Mouse (Mus musculus) frontal cortex, adult 2 months (tissue): Measurements from ENCODE around the gene Zfp637. TPM values are rescaled to one million over a fixed set of nuclear protein-coding genes. Genes with fewer than 3 reads are reported as not detected.
A peak's percentile ranks its signal among the peaks of the same experiment; 100 is the strongest.
"Not testable (repeated sequence)": the region's sequence is repeated elsewhere in the genome, so short reads cannot be mapped to it uniquely, and the experiment has no call there.

Experiments used
- DNase-seq, 2 experiments: peaks; one replicate each; pipeline ENCODE4 v3.0.0; 2022; ENCODE audit warnings: low spot score in 1 of 2; ENCODE audit errors: extremely low spot score in 1 of 2
- polyA plus RNA-seq: library from polyadenylated mRNA; depleted of rRNA; stranded (reverse); fragments of >200 nt; gene quantifications from 2 replicates; pipeline ENCODE4 v1.2.3, GENCODE M21; 2012

The Zfp637 gene
- polyA plus RNA-seq, 1 experiment, result 63.4 TPM

DNA sequence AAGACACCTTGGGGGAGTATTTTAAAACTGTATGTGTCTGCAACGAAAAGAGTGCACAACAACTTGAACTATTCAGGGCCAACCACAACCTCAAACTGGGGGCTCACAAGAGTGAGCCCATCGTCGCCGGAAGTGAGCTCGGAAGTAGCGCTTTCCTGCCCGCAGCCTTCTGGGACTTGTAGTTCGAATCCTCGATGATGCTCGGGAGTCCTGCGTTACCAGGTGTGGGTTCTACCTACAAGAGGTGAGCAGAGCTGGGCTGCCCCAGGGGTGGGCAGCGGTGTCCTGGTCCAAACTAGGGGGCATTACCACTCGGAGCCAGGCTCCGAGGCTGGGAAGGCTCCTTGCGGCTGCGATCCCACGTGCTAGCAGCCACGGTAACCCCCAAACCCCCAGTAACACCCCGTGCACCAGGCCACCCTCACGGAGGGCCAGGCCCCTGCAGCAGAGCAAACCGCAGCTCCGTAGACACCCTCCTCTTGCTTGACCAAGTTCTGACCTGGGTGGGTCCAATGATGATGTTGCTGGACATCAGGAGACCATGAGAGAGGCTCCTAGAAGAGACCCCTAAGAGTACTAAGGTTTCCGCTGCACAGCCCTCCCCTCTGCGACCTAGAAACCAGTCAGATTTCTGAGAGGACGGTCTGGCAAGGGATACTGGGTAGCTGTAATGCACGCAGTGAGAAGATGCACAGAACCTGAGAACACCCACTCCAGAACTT lies 22.1 kb downstream of the Zfp637 start:
- peak in 1 of 2 experiments; percentile 78 for DNase-seq

DNA sequence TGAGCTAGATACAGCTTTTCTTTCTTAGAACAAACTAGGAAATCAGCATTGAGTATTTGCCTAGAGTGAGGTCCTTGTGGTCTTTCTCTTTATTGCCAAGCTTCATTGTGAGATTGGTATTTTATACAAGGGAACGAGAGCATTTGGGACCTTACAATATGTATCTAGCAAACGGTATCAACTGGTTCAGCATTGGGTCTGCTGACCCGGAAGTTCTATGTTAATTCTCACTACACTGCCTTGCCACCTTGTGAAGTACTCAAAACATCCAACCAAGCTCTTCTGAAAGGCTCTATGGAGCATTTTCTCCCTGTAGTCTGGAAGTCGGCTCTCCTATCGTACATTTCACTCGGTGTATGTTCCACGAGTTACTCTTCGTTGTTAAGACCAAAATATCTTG lies 22.8 kb downstream of the Zfp637 start:
- DNase-seq, result no peak

DNA sequence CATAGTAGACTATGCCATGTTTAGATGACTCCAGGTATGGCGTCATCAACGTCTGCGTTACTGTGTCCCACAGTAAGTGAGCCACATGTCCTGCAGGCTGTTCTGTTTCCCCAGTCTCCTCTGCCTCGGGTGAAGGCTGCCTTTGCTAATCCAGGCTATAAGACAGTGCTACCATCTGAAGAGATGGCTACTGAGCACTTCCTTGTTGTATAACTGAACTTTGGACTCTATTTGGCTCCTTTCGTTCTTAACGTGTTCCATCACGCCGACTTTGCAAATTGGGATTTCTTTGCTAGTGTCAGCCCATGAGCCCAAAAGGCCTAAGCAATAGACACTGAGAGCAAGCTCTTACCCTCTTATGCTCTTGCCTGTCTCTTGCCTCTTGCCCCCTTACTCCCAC lies 27.2 kb downstream of the Zfp637 start:
- no peak for DNase-seq

DNA sequence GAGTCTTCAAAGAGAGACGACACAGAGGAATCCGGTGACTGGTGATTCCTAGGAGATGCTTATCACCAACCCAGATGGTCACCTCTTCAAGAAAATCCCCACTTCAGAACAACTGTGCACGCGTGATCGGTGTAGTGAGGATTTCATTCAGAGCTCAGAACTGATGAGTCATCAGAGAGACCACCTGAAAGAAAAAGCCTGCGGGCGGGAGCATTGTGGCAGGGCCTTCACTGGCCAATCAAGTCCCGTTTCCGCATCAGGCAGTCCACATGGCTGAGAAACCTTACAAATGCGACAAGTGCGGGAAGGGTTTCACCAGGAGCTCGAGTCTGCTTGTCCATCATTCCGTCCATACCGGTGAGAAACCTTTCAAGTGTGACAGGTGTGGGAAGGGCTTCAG lies 30.1 kb downstream of the Zfp637 start:
- DNase-seq, result no peak

DNA sequence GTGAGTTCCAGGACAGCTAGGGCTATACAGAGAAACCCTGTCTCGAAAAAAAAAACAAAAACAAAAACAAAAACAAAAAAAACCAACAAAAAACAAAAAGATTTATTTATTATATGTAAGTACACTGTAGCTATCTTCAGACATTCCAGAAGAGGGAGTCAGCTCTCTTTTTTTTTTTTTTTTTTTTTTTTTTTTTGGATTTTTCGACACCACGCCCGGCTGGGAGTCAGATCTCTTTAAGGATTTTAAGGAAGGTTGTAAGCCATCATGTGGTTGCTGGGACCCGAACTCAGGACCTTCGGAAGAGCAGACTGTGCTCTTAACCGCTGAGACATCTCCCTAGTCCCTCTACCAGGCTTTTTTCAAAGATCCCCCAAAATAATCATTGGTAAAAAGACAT lies 32.5 kb downstream of the Zfp637 start:
- not testable (repeated sequence) for DNase-seq

DNA sequence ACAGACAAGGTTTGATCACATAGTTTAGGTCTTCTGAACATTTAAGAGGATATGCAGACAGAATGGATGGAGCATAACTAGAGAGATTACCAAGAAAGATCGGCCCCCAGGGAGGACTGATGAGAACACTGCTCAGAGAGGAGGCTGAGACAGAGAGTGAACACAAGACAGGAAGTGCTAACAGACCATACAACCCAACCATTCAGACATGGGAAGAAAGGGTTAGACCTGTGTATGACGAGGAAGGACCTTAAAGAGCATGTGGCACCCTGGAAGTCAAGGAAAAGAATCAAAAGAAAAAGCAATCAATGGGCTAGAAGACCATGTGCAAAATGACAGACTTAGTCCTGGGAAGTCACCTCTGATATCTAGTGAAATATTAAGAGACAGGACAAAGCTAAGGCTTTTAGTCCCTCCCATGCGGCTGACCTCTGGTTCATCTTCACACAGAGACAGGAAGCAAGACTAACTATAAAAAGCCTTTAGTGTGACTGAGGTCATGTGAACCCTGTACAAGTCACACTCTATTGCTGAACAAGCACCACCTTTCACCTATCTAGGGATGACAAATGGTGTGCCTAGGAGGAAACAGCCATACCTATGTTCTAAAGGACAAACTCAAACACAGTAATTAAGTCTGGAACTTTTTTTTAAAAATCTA lies 33.8 kb downstream of the Zfp637 start:
- no peak for DNase-seq

DNA sequence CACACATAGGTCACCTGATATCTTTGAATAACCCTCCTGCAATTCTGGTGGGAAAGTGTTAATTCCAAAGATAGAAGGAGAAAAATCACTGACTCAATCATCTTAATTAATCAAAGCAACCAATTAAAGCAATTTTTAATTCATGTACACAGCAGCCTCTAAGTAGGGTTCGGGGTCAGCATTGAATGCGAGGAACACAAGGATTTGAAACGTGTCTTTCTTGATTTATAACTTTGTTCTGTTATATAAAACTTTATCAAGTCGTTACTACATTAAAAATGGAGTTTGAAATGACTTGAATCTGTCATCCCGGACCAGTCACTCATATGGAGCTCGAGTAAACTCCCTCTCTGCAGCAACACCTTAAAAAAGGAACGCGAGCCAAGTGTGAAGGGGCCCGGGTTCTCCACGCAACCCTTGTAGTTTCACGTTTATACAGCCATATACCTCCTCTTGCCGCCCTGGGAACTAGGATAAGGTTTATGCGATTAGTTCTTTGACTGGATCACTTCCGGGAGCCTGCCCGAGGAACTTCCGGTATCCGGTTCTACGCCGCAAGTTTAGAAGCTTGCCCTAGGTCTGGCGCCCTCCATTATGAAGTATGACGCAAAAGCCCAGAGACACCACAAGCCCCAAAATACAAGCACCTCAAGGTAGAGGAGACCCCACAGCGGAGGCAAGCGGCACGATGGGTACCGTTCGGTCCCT lies 37.9 kb downstream of the Zfp637 start:
- DNase-seq, result peak; percentile 90 to 95

DNA sequence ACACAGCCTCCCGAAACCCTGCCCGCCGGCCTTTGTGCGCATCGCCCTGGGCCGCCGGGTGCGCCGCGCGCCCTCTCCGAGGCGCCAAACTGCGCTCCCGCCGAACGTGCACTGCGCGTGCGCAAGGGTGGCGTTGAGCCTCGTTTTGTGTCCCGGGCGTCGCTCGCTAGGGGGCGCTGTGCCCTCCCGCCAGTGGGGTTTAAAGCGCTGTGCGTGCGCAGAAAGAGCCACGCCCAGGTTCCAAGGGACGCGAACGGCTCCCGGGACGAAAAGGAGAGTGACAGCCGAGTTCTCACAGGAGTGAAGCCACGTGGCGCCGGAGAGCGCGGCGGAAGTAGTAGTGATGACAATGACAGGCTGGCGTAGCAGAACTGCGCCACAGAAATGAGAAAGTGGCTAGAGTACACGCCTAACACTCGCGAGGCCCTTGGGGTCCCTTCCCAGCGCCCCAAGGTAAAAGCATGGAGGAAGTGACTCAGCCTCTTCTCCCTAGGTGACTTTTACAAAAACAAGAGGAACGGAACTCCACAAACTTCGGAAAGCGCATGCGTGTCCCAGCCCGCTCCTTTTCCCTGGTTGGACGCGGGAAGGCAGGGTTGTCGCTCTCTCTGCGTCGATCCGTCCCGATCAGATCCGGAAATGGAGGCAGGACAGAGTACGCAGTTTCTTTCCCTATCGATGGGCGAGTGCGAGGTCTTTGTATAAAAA lies 38.6 kb downstream of the Zfp637 start:
- peak; percentile 97 to 100 for DNase-seq

DNA sequence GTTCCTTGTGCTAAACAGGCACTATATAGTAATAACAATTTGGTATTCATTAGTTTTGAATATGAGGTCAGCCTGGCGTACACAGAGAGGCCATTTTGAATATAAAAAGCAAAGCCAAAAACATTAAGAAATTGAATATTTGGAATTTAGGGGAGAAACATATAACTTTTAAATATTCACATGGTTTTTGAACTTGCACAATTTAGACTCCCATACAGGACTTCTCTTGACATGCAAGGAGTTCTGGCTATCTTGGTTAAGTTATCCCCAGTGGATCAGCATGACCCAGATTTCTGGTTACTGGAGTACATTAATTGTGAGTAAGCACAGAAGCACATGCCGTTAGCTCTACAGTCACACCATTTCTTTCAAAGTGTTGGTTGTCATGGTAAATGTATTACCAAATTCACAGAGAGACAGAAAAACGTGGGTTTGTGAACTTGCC lies 39.4 kb downstream of the Zfp637 start:
- no peak for DNase-seq

DNA sequence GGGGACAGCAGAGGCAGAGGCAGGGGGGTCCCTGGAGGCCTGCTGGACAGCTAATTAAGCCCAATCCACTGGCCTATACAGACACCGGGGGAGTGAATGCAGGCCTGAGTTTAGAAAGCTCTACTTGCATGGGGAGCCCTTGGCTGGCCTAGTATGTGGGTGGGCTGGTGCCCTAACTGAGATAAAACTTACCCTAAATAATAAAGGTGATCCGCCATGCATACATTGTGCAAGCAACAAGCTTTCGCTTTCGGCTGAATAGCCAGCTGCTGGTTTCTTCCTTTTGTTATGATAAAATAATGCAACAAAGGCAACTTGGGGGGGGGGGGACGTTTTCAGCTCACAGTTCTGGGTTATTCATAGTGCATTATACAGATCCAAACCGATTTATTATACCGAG lies 40.2 kb downstream of the Zfp637 start:
- DNase-seq, result no peak

DNA sequence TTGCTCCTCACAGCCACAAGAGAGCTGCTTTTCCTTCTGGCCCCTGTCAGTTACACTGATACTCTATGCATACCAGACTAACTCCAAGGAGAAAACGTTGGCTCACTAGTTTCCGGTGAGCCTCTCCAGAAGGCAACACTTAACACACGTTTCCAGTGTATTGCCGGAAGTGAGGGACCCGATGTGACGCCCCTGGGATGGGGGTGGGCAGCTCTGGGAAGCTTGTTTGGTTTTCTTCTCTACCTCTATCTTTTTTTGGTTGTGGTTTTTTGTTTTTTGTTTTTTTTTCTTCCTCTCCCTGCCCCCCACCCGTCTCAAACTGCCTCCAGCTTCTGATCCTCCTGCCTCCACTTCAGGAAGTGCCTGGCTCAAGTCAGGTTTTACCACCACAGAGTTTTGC lies 41.0 kb downstream of the Zfp637 start:
- no peak for DNase-seq

DNA sequence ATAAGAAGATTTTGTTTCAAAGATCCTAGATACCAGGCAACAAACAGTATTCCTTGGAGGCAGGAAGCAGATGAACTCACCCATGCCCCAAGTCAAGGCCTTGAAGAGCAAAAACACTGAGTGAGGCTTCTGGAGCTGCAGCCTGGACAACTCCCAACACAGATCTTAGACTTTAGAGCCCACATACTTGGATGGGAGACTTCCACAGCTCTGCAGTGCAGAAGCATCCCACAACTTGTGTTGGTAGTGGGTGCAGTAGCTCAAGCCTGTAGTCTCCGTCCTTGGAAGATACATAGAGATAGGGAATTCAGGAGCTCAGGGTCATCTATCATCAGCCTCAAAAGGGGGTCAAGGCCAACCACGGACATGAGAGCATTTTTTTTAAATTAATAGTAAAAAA lies 45.0 kb downstream of the Zfp637 start:
- no peak for DNase-seq

DNA sequence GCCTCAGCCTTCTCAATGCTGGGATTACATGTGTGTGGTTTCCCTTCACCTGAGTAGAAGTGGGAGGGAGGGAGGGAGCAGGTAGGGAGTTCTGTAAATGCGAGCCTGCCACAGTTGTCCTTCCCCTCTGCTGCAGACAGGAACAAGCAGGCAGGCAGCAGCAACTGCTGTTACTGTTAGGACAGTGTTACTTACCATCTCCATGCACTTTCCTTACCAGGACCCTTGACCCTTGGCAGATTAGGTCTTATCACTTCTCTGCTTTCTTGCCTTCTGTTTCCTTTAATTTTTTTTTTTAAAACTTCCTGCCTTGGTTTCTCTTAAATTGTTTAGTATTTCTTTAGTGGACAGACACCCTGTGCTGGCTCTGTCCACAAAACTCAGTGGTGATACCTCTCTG lies 47.1 kb downstream of the Zfp637 start:
- no peak for DNase-seq

DNA sequence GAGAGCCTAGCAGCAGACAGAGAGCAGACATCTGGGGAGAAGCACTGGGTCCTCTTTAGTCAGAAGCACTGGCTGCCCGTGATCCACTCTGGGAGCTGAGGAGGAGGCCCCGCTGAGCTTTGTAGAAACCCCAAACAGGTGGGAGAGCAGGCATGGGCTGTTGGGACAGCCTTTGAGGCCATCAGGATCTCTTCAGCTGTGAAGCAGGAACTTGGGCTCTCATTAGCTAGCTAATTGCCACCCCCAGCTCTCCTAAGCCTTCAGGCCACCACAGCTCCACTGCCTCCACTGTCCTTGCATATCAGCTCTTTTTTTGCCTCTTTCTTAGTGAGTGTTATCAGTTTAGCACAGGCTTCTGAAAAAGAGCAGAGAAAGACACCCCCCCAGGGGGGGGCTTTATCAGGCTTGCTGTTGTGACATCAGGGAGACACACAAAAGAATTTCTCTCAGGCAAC lies 47.7 kb downstream of the Zfp637 start:
- DNase-seq, result no peak

DNA sequence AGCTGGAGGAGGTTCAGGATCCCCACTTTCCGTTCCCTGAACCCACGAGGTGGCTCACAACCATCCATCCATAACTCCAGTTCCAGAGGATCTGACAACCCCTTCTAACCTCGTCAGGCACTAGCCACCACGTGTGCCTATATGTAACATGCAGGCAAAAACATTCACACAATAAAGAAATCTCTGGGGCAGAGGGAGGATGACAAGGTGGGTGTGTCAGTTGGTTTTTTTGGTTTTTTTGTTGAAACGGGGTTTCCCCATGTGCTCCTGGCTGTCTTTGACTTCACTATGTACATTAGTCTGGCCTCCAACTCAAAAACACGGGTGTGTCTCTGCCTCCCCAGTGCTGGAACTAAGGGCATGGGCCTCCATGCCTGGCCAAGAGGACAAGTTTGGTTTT lies 49.3 kb downstream of the Zfp637 start:
- DNase-seq, result no peak

DNA sequence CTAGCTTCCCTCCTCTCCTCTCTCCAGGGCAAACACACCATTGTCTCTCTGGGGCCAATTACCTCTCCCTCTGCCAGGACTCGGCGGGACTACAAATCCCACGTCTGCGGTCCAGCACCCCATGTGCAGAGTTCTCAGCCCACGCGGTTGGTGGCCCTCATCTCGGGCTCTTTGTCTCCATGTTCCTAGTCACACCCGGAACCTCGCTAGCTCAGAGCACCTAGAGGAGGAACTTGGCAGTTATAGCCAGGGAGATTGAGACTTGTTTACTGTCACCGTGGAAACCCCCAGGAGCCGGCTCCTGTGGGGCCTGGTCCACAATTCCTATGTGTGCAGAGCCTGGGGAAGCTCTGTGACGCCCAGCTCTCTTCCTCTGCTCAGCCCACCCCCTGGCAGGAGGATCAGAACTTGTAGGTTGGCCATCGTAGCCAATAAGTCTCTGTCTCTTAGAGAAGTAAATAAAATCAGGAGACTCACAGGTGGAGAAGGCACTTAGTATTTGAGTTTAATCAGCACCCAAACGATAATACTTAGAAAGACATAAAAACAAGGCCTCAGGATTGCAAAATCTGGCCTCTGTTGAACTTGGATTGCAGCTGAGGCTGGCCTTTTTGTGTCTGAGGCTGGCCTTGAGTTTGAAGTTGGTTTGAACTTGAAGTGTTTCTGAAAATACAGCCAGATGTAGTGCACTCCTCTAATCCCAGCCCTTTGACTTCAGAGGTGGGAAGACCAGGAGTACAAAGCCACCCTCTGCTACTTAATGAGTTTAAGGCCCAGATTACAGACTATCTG lies 50.6 kb downstream of the Zfp637 start:
- no peak for DNase-seq

DNA sequence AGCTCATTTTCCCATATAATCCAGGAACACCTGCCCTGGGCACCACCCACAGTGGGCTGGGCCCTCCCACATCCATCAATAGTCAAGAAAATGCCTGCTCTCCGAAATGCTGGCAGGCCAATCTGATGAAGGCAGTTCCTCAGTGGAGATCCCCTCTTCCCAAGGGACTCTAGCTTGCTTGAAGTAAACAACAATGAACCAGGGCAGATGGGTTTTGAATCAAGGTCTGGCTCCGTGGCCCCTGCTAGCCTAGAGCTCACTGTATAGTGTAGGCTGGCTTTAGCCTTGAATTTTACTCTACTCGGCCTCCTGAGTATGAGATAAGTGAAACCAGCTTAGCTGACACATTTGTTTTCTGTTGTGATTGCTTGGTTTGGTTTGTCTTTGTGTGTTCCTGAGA lies 51.4 kb downstream of the Zfp637 start:
- DNase-seq, result no peak

DNA sequence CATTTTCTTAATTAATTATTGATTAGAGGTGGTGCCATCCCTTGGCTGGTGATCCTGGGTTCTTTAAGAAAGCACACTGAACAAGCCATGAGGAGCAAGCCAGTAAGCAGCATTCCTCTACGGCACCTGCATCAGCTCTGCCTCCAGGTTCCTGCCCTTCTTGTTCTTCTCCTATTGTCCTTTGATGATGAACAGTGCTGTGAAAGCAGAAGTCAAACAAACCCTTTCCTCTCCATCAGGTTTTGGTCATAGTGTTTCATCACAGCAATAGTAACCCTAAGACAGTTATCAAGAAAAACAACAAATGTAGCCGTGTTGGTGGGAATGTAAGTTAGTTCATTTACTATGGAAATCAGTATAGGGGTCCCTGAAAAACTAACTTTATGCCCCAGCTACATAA lies 52.5 kb downstream of the Zfp637 start:
- DNase-seq, result no peak
